Mouse (Mus musculus): ENCODE data around the gene Gm44596.
A peak's percentile ranks its signal among the peaks of the same experiment; 100 is the strongest.

Gm44596 gene

GRCm38 (mm10) chr6:128429300-128429699 is 54.0 kb downstream of the Gm44596 start:
- DNase-seq (ENCODE audit: low spot score): no peak

DNA sequence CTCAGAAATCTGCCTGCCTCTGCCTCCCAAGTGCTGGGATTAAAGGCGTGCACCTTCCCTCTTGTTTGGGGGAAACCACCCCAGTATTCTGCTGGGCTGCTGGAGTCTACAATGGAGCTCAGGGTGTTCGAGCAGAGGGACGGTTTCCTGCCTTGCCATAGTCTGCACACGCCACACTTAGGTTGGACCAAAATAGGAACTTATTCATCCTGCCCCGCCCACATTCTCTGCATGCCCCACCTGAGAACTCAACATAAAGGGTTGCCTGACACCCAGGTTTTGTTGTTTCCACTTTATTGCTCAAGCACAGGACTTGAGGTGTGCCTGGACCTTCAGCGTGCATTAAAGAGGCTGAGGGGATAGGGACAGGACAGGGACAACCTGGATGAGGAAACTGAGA is 54.5 kb downstream of the Gm44596 start:
- no peak for DNase-seq (ENCODE audit: low spot score)

DNA sequence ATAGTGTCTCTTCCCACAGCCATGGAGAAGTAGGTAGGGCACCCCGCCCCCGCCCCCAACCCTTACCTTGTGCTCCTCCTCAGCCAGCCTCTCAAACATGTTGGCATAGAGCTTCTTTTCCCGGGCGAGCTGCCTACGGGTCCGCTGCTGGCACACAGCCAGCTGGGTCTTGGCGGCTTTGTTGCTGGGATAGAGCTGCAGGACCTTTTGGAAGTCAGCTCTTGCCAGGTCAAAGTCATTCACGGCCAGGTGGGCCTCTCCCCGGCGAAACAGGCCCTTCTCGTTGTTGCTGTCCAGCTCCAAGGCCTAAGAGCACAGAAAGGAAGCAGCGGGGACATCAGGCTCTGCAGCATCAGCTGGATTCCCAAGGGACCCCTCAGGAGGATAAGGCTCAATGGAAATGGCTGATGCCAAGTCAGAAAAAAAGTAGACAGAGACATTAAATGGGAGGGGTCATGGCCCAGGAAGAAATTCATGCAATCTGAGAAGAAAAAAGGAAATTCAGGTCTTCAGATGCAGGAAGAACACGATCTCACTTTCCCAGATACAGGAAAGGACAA is 57.1 kb downstream of the Gm44596 start:
- no peak for DNase-seq (ENCODE audit: low spot score)

DNA sequence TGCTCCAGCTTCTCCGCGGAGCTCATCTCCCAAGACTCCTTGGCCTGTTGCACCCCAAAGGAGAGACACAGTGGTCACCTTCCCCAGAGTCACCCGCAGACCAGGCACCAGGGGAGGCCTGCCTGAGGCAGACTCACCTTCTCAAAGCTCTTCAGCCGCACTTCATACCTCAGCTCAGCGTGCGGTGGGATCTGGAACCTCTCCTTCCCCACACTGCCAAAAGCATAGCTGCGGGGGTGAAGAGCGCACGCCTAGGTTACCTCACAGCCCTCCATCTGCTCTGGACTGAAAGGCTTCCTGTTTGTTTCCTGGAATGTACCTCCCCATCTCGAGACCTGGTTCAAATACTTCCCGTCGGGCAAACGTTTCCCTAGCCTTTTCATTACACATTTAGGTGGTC is 58.3 kb downstream of the Gm44596 start:
- no peak for DNase-seq (ENCODE audit: low spot score)

GRCm38 (mm10) chr6:128435474-128435873 is 60.2 kb downstream of the Gm44596 start:
- no peak for DNase-seq (ENCODE audit: low spot score)

DNA sequence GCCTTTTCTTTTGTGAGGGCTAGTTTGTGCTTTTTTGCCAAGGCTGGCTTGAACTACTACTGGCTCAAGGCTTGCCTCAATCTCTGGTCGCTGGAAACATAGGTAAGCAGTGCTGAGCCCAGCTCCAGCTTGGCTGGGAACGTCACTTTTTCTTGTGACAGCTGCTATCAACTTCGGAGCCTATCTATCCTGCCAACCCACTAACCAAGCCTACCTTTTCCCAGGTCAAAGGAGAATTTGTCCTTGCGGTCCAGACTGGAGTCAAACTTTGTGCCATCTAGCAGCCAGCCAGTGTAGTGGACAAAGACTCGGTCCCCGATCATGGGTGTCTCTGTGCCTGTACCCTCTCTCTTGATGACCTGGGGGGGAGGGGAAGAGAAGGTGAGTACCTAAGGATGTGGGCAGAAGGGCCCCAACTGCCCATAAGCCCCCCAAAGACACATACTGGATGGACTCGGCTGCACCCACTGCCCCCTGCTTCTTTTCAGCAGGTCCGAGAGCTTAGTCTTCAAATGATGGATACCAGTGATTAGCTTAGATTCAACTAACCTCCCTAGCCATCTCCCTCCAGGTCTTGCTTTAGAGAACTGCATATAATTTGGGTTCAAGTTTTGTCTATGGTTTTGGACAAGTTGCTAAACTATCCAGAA is 61.2 kb downstream of the Gm44596 start:
- no peak for DNase-seq (ENCODE audit: low spot score)

DNA sequence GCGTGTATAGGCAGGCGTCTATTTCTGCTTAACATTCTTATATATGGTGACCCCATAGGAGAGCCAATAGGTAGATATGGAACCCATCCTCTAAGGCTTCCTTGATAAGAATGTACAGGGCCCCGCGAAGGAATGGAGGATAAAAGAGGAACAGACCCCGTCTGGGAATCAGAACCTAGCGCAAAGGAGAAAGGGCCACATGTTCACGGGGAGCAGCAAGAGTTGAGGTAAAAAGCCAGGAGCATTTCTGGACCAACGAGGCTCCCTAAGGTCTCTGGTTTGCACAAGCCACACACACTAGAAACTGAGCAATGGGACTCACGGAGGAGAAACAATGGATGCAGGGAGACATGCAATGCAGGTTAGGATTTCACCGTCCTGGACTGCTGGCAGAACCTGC is 62.0 kb downstream of the Gm44596 start:
- no peak for DNase-seq (ENCODE audit: low spot score)

GRCm38 (mm10) chr6:128437731-128438316 is 62.5 kb downstream of the Gm44596 start:
- DNase-seq (ENCODE audit: low spot score): peak; percentile 81

GRCm38 (mm10) chr6:128438317-128438870 is 63.1 kb downstream of the Gm44596 start, which contains the start of gene Fkbp4:
Gene Fkbp4 (minus strand): TSS chr6:128438677.
- peak; percentile 92 for DNase-seq (ENCODE audit: low spot score)

DNA sequence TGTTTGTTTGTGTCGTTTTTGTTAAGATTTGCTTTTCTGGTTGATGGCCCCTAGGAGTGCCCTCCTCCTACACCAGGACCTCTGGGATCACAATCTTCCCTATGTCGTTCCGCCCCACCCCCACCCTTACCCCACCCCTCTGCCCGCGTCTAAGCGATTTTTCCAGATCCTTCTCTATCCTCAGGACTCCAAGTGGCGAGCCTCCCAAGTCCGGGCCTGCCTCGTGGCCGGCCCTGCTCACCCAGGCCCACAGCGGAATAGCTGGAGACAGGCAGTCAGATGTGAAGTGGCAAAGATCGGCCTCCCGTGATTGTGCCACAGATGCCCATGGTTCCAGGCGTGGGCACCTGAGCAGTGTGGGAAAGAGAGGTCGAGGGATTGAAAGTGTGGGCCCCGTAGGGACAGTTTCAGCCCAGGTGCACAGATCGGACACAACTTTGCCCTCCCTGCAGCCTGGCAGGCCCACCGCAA is 63.6 kb downstream of the Gm44596 start:
- DNase-seq (ENCODE audit: low spot score): peak; percentile 23

DNA sequence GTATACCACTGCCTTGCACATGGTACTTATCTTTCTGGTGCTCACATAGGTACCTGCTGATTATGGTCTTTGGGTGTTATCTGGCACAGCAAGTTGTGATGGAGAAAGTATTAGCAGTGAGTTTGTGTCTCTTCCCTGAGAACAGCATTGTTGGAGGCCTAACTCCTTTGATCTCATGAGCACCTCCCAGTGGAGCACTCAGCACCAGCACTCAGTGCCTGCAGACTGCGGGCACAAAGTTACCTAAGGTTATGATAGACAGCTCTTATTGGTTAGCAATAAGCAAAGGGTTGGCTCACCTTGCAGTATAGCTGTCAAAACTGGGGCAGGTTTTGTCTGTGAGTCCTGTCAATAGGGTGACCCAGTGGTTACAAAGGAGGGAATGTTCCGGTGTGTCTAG is 64.9 kb downstream of the Gm44596 start:
- no peak for DNase-seq (ENCODE audit: low spot score)

DNA sequence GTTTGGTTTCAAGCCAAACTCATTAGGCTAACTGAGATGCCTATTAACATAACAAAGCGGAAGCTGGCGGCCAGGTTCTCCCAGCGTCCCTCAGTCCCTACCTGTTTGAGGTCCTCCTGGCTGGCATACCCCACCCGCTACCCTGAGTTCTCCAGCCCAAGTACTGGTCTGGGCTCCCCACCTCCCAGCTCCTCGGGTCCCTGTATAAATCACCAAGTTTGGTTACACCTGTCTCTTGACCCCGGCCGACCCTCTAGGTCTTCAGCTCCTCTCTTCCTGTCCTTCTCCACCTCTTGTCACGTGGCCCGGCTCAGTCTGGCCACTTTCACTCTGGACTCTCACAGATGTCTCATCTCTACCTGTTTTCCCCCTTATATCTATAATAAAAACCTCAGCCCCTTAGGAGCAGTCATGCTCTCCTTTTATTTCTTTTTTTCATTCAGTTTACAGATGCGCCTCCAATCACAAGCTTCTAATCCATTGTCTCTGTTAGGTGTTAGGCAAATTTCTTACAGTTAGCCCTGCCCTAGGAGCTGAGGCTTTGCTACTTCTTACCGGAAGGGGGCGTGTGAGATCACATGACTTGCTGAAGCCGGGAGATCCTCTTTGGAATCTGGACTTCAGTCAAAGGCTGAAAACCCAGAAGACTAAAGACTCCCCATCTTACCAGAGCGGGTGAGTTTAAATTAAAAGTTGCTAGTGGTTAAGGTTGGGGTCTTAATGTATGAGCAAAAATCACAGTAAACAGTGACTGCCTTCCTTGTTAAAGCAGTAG is 70.6 kb downstream of the Gm44596 start:
- peak; percentile 88 for DNase-seq (ENCODE audit: low spot score)

DNA sequence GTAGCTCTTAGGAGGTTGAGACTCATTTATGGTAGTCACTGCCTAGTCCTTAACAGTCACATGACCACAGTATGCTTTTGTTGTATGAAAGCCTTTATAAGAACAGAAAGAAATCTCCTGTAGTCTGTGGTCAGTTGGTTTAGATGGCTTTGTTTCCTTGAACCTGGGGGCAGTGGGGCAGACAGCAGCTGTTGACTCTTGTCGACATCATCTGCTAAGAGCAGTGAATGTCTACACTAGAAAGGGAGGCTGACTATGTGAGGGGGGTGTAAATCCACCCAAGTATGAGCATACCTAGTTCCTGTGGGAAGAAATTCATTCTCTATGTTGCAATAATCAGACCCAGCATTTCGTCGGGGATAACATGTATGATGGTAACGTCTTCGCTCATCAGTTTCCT is 71.8 kb downstream of the Gm44596 start:
- no peak for DNase-seq (ENCODE audit: low spot score)

- DNase-seq (ENCODE audit: low spot score): no peak
Observed at GRCm38 (mm10) chr6:128455835-128456605, 80.7 kb downstream of the Gm44596 start.
